Mouse (Mus musculus): ENCODE results near the gene Fam213b.

The Fam213b gene

GRCm38 (mm10) chr4:154898506-154899446 is at the start of gene Fam213b:
TSS of gene Fam213b (minus strand) at chr4:154899135.
- peak; percentile 88 for DNase-seq

GRCm38 (mm10) chr4:154948066-154948939 is 49.4 kb upstream of the Fam213b start:
- DNase-seq: no peak

- peak; percentile 87 for DNase-seq
Observed at GRCm38 (mm10) chr4:154946319-154946718, 47.4 kb upstream of the Fam213b start.

GRCm38 (mm10) chr4:154944121-154944590 is 45.2 kb upstream of the Fam213b start:
- DNase-seq: peak; percentile 88

GRCm38 (mm10) chr4:154943323-154944039 is 44.5 kb upstream of the Fam213b start:
- no peak for DNase-seq

- no peak for DNase-seq
Observed at GRCm38 (mm10) chr4:154942632-154943322, 43.8 kb upstream of the Fam213b start.

- no peak for DNase-seq
Observed at GRCm38 (mm10) chr4:154941831-154942230, 42.9 kb upstream of the Fam213b start.

- no peak for DNase-seq
Observed at GRCm38 (mm10) chr4:154940156-154940555, 41.2 kb upstream of the Fam213b start.

GRCm38 (mm10) chr4:154937746-154938145 is 38.8 kb upstream of the Fam213b start:
- no peak for DNase-seq

GRCm38 (mm10) chr4:154936542-154937255 is 37.8 kb upstream of the Fam213b start:
- no peak for DNase-seq

- DNase-seq: no peak
Observed at GRCm38 (mm10) chr4:154935788-154936187, 36.9 kb upstream of the Fam213b start.

GRCm38 (mm10) chr4:154934800-154935199 is 35.9 kb upstream of the Fam213b start:
- no peak for DNase-seq

GRCm38 (mm10) chr4:154933306-154933907 is 34.5 kb upstream of the Fam213b start:
- DNase-seq: no peak

- no peak for DNase-seq
Observed at GRCm38 (mm10) chr4:154929088-154929660, 30.2 kb upstream of the Fam213b start.

GRCm38 (mm10) chr4:154928395-154929087 is 29.6 kb upstream of the Fam213b start, which contains the start of gene Tnfrsf14:
TSS of gene Tnfrsf14 (minus strand) at chr4:154928563.
- no peak for DNase-seq

GRCm38 (mm10) chr4:154927899-154928337 is 29.0 kb upstream of the Fam213b start:
- DNase-seq: peak; percentile 45

- no peak for DNase-seq
Observed at GRCm38 (mm10) chr4:154926969-154927898, 28.3 kb upstream of the Fam213b start.

GRCm38 (mm10) chr4:154925413-154925812 is 26.5 kb upstream of the Fam213b start:
- no peak for DNase-seq

Measured in kidney, postnatal 14 days (tissue).